Mouse (Mus musculus): ENCODE data around the gene BC030867.
A peak's percentile ranks its signal among the peaks of the same experiment; 100 is the strongest.
"Not testable (repeated sequence)": the region's sequence is repeated elsewhere in the genome, so short reads cannot be mapped to it uniquely, and the experiment has no call there.

Gene BC030867

DNA sequence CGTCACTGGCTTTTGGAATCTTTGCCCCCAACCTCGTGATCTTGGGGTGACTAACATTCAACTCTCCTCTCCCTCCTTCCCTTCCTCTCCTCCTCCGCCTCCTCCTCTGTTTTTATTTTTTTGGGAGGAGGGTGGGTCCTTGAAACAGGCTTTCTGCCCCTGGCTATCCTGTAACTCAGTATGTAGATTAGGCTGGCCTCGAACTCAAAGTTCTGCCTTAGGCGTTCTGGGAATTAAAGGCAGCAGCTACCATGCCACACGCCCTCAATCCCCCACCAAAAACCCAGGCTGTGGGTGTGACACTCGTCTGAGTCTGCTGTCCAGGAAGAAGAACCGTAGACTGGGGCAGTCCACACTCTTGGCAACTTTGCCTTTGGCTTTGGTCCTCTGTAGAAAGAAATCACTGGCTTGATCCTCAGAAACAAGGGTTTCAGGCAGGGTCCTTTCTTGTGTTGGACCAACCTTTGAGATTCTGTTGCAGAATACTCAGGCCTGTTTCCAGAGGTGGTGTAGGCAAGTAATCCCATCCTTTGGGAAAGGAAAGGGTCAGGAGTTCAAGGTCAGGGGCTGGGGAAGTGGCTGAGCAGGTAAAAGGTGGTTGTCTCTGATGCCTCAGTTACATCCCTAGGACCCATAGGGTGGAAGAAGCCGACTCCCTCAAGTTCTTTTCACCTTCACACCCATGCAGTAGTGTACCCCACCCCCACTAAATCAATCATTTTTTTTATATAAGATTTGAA, 839 bp downstream of the BC030867 start:
- no peak for DNase-seq (ENCODE audit: low read depth)

DNA sequence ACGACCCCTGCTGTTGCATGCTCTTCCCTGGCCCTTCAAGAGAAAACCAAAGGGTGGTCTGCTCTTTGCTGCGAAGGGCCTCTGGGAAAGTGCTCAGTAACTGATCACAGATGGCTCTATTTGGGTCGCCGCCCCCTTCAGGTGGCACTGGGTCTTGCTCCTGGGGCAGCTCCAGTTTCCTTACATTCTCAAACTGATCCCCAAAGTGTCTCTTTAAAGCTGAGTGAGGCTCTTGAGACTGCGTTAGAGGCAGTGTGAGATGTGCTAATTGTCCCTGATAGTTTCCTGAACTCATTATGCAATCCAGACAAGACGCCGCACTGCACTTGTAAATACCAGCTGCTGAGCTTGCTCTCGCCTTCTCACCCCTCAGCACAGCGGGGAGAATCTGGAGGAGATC, 8.8 kb downstream of the BC030867 start:
- DNase-seq (ENCODE audit: low read depth), result no peak

DNA sequence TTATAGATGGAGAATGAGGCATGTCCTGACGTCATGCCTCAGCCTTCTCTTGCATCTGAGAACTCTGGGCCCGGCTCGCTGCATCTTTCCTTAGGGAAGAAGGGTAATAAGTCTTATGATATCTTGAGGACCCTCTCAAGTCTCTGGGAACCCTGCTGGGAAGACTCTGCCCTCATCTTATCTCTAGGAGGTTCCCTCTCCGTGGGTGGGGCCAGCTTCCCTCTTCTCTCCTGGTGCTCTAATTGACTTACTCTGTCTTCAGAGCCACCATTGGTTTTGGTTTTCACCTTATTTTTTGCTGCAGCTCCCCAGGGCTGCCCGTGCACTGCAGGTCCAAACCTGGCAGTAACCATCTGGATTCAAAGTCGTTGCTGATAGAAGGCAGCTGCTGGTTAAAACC, 9.4 kb downstream of the BC030867 start:
- no peak for DNase-seq (ENCODE audit: low read depth)

DNA sequence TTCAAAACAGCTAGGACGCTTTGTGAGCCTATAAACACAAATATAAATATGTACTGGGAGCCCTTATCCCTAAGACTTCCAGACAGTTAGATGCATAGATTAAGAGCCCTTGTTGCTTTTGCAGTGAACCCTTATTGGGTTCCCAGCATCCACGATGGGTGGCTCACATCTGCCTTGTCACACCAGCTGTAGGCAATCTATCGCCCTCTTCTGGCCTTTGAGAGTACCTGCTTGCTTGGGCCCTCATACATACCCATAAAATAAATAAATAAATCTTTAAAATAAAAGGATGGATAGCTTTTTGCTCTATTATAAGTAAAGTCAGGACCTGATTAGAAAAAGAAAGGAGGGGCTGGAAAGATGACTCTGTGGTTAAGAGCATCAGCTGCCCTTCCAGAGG, 9.8 kb downstream of the BC030867 start:
- DNase-seq (ENCODE audit: low read depth), result no peak

DNA sequence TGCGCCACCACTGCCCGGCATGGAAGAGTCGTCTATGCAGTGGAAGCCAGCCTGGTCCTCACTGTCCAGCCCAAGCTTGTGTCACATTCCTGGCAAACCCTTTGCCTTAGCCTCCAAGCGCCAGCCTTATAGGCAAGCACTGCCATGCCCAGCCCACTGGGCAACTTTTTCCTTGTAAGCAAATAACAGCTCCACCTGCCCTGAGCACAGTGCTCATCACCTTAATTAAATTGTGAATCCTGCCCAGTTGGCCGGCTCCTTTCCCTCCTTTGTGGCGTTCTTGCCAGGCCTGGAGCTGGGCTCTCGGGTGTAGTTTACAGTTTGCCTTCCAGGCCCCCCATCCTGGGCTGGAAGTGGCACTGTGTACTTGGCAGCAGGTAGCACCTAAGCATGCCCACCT, 14.5 kb downstream of the BC030867 start:
- DNase-seq (ENCODE audit: low read depth), result no peak

DNA sequence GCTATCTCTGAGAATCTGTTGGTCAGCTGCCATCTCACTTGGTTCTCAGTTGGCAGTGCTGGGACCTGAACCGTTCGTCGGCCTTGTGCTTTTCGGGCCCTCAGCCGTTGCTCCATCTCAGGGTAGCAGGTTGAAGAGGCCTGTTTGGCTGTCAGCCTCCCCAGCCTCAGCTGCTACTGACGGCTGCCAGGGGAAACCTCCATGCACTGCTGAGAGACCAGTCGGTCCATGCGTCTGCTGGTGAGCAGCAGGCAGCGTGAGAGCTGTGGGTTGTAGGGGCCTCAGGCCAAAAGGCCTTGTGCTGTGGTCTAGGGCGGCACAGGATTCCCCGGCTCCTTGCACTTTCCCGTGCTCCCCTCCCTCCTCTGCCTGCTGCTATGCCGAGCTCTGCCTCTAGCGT, 17.1 kb downstream of the BC030867 start:
- no peak for DNase-seq (ENCODE audit: low read depth)

DNA sequence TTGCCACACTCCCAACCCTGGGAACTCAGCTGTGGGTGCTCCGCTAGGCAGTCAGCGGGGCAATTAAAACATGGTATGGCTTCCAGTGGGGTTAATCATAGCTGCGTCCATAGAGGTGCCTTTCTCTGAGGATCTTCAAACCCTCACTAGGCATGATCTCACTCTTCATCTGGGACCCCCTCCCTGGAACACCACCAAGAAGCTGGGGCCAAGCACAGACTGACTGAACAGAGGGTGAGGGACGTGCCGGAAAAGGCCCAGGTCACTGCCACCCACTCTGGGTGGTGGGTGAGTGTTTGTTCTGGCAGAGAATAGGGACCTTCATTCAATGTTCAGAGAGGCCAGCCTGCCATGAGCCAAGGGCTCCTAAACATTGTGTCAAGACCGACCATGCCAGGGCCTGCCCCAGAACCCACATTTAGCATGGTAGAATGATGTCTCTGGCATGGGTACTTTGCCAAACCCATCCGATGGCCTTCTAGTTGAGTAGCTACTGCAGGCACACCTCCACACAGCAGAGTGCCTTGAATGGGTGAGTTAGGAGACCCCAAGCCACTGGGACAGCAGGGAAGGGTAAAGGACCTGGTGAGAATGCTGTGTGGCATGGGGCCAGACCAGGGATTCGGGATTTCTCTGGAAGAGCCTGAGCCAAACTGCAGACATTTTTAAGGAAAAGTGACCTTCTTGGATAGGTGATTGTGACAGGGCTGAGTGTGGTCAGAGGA, 18.1 kb downstream of the BC030867 start:
- DNase-seq (ENCODE audit: low read depth), result no peak

DNA sequence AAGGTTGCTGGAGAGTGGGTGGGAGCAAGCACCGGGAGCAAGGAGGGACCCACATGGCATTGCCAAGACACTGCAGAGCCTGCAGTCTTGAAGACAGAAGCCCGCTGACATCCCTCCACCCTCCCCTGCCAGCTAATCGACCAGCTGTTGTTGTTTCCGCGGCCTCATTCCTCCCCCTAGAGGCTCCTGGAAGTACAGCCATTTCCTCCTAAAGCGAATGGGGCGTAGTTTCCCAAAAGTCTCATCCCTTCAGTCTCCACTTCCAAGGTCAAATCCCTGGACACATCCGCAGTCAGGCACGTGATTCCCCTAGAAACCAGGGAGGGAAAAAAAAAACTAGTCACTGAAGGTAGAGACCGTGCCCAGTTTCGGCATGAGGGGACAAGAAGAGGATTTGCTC, 18.8 kb downstream of the BC030867 start:
- peak; percentile 58 for DNase-seq (ENCODE audit: low read depth)

DNA sequence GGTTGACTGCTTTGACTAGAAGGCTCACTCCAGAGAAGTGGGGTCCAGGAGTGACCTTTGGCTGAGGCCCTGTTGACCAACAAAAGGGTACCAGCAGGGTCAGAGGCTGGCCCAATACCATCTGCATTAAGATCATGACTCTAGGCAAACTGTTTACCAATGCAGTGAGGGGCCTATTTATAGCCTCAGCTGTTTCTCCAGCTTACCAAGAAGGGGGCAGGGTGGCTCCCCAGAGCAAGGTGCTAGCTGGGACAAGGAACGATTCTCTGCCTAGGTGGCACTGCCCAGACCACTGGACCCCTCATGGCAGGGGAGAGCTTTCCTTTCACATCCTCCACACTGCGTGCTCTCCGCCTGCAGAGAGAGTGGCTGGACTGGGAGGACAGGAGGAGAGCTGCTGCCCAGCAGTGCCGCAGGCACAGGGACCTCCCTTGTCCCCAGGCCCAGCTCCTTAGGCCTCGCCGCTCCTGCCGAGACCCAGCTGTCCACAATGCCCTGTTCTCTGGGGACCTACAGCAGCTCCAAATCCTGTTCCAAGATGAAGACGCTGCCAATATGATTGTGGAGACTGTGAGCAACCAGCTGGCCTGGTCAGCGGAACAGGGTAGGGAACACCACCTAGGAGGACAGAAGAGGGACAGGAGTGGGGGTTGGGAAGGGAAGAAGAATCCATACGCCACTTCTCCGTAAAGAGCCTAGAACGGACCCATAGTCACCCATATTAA, 20.0 kb downstream of the BC030867 start, which contains the start of gene Asb16:
Gene Asb16, plus strand, starts transcription at position 224 of the 725 bp plus-strand sequence.
- DNase-seq (ENCODE audit: low read depth), result no peak

DNA sequence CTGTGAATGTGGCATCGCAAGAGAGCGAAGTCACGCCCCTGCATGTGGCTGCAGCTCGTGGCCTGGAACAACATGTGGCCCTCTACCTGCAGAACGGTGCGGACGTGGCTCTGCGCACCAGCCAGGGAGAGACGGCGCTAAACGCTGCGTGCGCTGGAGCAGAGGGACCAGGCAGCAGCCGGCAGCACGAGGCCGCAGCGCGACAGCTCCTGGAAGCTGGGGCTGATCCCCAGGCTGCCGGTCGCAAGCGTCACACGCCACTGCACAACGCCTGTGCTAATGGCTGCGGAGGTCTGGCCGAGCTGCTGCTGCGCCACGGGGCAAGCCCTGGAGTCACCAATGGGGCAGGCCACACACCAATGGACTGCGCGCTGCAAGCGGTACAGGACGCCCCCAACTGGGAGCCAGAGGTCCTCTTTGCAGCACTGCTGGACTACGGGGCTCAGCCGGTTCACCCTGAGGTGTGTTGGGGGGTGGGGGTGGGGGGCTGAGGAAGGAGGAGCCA, 27.8 kb downstream of the BC030867 start:
- no peak for DNase-seq (ENCODE audit: low read depth)

DNA sequence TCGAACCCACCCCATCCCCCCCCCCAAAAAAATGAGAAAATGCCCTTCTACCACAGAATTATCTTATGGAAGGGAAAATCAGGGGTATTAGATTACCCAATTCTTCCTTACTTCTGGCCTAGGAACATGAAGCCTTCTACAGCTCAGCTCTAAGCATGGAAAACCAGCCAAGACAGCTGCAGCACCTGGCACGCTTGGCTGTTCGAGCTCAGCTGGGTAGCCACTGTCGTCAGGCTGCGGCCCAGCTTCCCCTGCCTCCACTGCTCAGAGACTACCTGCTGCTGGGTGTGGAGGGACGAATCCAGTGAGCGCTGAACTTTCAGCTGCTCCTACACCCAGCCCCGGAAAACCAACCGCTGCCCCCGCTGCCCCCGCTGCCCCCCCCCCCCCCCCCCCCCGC, 29.1 kb downstream of the BC030867 start:
- no peak for DNase-seq (ENCODE audit: low read depth)

DNA sequence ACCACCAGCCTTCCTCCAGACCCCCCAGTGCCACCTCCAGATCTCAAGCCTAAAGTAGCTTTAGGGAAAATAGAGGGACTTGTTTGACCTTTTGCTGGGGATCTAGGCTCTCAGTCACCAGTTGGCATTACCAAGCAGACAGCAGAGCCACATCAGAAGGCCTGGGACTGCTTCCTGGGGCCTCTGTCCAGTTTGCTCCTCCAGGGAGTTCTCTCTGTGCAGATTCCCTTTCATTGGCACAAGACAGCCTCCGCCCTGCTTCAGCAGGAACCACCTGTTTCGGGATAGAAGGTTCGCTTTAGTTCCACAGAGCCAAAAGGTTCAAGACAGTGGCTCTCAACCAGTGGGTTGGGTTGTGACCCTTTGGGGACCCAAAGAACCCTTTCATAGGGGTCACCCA, 30.9 kb downstream of the BC030867 start:
- DNase-seq (ENCODE audit: low read depth), result no peak

DNA sequence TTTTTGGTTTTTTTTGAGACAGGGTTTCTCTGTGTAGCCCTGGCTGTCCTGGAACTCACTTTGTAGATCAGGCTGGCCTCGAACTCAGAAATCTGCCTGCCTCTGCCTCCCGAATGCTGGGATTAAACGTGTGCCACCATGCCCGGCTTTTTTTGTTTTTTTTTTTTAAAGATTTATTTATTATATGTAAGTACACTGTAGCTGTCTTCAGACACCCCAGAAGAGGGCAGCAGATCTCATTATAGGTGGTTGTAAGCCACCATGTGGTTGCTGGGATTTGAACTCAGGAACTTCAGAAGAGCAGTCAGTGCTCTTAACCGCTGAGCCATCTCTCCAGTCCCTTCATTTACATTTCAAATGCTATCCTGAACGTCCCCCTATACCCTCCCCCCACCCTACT, 31.6 kb downstream of the BC030867 start:
- not testable (repeated sequence) for DNase-seq (ENCODE audit: low read depth)

DNA sequence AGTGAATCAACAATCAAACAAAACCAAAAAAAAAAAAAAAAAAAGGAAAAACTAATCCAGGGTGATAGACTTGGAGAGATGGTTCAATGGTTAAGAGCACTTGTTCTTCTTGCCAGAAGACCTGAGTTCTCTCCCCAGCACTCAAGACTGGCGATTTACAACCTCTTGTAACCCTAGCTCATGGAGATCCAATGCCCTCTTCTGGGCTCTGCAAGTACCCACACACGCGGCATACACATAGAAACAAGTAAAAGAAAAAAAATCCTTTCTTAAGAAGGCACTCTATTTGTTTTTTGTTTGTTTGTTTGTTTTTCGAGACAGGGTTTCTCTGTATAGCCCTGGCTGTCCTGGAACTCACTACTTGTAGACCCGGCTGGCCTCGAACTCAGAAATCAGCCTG, 35.2 kb downstream of the BC030867 start:
- no peak for DNase-seq (ENCODE audit: low read depth)

DNA sequence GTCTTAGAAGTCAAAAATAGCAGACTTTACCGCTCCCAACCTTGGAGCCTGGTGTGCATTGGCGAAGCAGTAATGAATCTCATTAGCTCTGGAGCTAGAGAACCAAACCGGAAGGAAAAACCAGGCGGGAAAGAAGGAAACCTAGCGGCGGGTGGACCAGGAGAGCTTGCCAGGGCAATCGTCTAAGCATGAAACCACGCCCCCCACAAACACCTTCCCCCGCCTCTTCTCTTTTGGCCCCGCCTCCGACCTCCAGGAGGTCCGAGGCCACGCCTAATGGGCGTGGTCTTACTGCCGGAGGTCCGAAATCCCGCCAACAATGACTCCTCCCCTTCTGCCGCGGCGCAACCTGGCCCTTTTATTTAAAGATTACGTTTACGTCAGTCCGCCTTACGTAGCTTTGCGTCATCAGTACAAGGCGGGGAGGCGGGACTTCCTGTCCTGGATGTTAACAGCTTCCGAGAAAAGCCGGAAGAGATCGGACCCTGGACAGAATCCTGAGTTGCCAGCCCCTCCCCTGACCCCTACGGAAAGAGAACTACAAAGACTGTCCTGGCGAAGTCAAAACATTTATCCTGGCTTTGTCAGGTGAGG, 35.9 kb downstream of the BC030867 start, which contains the start of gene Tmub2:
Gene Tmub2, plus strand, starts transcription at position 431 of the 594 bp plus-strand sequence.
- peak; percentile 95 for DNase-seq (ENCODE audit: low read depth)

DNA sequence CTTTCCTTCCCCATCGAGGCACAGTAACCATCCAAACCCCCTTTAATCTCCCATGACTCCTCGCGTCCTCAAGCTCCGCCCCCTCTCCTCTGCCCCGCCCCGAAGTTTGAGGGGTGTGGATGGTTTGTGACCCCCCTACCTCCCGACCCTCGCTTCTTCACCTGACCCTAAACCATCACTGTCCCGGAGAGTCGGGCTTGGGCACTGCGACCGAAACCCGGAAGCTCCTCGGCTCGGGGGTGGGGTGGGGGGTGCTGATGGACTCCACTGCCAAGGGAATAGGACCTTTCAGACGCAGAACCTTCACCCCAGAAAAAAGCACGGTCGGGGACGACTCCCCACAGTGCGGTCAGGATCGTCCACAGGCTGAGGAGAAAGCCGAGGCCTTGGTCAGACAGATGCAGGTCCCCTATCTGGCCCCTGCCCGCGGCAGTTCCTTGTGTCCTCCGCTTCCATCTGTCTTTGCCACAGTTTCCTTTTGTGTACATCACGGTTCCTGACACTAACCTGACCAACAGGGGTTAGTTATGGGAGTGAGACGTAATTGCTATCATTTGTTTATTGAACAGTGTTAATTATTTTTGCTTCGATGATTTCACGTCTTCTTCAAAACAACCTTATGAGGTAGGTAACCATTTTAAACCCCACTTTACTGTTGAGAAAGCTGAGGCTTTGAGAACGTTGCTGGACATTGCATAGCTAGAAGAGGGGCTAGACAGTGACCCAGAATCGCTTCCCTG, 36.6 kb downstream of the BC030867 start:
- DNase-seq (ENCODE audit: low read depth), result no peak

DNA sequence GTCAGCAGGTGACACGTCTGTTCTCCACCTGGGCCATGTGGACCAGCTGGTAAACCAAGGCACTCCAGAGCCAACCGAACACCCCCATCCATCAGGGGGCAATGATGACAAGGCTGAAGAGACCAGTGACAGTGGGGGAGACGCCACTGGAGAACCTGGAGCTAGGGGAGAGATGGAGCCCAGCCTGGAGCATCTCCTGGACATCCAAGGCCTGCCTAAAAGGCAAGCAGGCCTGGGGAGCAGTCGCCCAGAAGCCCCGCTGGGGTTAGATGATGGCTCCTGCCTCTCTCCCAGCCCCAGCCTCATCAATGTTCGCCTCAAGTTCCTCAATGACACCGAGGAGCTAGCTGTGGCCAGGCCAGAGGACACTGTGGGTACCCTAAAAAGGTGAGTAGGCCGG, 38.8 kb downstream of the BC030867 start:
- no peak for DNase-seq (ENCODE audit: low read depth)

DNA sequence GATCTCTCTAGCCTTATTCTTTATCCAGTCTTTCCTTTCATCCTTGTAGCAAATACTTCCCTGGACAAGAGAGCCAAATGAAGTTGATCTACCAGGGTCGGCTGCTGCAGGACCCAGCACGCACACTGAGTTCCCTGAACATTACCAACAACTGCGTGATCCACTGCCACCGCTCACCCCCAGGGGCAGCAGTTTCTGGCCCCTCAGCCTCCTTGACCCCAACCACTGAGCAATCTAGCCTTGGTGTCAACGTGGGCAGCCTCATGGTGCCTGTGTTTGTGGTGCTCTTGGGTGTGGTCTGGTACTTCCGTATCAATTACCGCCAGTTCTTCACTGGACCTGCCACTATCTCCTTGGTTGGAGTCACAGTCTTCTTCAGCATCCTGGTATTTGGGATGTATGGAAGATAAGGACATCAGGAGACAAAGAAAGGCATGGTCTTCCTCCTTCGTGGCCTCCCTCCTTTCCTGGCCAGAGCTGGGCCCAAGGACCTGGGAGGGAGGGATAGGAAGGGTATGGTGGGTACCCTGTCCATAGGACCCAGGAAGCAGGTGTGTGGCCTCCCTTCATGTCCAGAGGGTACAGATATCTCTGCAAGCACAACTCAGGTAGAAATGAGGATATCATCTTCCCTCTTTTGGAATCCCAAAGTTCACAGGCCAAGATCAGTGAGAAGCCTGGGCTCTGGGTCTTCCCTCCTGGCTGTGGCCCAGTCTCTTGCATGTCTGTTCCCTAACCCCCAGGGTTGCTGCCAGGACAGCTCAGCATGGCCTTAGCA, 39.5 kb downstream of the BC030867 start:
- DNase-seq (ENCODE audit: low read depth), result no peak

DNA sequence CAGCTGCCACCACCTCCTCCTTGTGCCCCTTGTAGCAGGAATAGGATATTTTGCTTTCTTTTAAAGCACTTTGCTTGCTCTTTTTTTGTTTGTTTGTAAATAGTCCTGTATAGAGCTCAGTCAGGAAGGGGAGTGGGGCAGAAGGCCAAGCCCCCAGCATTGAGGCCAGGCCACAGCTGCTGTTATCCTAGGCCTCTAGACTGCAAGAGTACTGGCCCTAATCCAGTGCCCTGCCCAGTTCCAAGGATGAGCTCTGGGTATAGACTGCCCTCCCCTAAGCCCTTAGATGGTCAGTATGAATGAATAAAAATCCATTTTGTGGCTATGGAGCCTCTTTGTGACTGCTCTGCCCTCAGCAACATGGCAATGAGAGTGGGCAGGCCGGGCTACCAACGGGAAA, 40.2 kb downstream of the BC030867 start:
- no peak for DNase-seq (ENCODE audit: low read depth)

DNA sequence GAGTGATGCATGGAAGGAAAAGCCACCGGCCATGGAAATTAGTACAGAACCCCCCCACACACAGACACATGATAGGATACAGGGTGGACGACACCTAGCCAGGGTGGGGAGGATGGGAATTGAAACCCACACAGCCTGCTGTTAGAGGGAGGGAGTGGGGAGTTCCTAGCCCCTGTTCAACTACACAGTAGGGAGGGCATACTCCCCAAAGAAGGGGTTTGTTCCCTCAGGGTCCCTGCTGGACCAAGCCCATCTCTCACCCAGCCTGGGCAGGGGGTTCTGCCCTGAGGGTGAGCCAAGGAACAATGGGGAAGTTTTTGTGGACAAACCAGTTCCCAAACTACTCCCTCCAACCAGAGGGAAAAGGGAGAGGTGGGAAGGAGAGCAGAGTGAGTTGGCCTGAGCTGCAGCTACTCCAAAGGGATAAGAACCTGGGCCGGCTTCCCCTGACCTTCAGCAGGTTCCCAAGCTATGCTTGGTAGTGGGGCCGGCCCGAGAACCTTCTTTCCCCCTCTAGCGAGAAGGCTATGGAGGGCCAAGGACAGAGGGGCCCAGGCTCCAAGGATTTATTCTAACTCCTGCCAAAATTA, 40.9 kb downstream of the BC030867 start:
- DNase-seq (ENCODE audit: low read depth), result no peak

All from fibroblast of lung, adult 2 months (primary cell).